Mouse (Mus musculus) heart, postnatal 14 days (tissue): ENCODE measurements around the gene F2rl2. TPM values are rescaled to one million over a fixed set of nuclear protein-coding genes. Genes with fewer than 3 reads are reported as not detected.

Experiments
- DNase-seq, 2 experiments: peaks; one replicate each; pipeline ENCODE4 v3.0.0; 2021 to 2022
- intact Hi-C: fragments of 180-260 bp; cut with DNase I; formaldehyde crosslinking; loops from one replicate; pipeline ENCODE4 v1.15.1; 2025
- long read RNA-seq, 2 experiments: library from polyadenylated mRNA; stranded (forward); transcript quantifications; one replicate each; pipeline ENCODE4 v2.0.0; 2021
- total RNA-seq, 2 experiments: library from RNA; stranded (reverse); gene quantifications; 2 replicates each; pipeline ENCODE4 v1.2.3; 2021

F2rl2 gene
- total RNA-seq, result under 1 TPM in 1 of 2 experiments, not detected in 1; 0.12 TPM
- long read RNA-seq, experiment 1, result 0 reads
- long read RNA-seq, experiment 2, result 0 reads

DNA sequence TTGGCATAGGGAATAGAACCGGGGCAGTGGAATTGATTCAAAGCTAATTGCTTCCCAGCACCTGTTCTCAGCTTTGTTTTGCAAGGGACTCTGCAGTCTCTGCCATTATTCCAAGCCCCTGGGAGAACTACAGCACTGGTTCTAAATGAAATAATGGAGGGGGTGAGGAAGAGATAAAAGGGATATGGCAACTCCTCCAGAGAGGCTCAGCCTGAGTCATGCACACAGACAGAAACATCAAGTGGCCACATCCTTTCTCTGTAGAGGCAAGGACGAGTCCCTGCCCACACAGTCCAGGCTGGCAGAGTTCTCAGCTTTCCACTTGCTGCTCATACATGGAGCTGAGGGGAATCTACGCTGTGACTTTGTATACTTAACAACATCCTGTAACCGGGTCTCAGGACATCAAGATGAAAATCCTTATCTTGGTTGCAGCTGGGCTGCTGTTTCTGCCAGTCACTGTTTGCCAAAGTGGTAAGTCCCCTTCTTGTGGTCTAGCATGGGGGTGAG lies at the start of gene F2rl2:
Gene F2rl2, plus strand, starts transcription at position 200 of the 510 bp plus-strand sequence.
- intact Hi-C loops, result no loop called here
- DNase-seq, result no peak

DNA sequence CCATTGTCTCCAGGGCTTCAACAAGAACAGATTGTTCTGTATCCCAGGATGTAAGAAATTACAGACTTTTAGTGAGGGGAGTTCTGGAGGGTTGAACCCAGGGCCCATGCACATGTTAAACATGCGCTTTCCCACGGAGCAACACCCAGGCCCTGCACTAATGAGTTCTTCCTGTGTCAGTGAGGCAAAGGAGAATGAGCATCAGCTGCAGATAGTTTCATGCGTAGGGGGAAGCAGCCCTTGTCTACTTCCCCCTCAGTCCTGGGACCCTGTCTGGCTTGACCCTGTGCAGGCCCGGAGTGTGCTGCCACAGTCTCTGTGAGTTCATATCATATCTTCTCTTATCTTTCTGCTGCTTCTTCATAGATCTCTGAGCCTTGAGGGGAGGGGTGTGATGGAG lies 49.4 kb upstream of the F2rl2 start:
- intact Hi-C loops, result no loop called here
- no peak for DNase-seq

DNA sequence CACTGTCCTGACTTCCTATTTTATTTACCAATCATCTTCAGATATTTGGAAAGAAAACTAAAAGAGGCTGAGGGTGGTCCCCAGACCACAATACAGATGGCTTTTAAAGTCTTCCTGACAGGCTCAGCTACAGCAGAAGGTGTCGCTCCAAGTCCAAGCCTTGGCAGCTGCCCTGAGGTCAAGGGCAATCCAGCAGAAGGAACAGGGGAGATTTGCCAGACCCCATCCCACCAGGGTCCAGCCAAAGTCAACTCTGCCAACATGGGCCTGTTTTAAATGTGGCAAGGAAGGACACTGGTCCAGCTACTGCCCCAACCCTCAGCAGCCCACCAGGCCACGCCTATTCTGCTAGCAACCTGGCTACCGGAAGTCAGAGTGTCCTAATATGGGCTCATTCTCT lies 46.7 kb upstream of the F2rl2 start:
- intact Hi-C loops, result no loop called here
- no peak for DNase-seq

DNA sequence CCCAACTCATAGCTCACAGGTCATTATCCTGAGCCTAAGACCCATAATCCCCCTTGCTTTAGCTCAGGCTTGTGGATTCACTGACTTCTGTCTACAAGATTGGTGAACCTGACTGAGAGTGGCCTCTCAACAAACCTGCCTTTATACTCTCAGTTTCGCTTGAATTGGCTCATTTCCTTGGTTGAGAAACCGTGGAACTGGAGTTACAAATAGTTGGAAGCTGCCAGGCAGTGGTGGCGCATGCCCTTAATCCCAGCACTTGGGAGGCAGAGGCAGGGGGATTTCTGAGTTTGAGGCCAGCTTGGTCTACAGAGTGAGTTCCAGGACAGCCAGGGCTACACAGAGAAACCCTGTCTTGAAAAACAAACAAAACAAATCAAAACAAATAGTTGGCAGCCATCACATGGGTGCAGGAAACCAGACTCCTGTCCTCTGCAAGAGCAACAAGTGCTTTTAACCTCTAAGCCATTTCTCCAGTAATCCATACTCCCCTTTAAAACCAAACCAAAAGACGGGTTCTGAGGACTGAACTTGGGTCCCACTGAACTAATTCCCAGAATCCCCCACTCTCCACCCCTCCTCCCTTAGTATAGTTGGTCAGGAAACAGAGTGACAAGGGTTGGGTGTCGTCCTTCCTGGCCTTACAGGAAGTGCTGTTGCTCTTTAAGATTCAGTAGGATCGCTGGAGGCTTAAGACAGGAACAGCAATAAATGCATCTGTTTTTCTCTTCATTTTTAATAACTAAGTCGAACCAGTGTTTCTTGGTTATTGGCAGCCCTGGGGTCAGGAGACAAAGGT lies 44.6 kb upstream of the F2rl2 start:
- no peak for DNase-seq
- intact Hi-C loops, result no loop called here

DNA sequence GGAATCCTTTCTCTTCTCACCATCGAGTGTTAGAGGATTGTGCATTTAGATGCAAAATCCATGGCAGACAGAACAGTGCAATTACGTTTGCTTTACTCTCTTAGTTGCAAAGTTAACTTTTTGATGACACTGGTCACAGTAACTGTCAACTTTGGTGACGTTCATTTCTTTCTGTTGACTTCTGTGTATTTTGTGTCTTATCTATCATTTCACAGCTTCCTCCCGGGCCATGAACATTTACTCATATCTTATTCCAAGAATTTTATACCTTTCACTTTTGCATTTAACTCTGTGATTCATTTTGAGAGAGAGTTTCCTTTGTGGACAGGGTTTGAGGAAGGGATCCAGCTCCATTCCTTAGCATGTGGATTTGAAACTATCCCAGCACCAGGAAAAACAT lies 43.0 kb upstream of the F2rl2 start:
- DNase-seq, result no peak
- intact Hi-C loops, result no loop called here

DNA sequence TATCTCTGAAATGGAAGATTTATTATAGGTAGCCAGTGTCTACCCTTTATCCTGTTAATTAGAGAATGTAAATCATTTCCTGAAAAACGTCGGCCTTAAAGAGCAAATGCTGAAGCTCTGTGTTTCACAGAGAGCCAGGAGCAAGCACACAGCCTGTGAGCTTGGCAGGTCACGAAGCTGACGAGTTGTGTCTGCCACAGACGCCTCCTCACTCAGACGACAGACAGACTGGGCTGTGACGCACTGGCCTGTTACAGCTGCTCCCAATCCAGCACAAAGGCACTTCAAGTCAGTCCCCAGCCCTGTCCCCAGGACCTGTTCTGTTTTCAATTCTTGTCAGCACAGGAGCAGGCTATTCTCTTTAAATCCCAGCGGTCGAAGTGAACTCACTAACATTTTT lies 41.4 kb upstream of the F2rl2 start:
- DNase-seq, result peak in 1 of 2 experiments; percentile 29
- intact Hi-C loops, result no loop called here

DNA sequence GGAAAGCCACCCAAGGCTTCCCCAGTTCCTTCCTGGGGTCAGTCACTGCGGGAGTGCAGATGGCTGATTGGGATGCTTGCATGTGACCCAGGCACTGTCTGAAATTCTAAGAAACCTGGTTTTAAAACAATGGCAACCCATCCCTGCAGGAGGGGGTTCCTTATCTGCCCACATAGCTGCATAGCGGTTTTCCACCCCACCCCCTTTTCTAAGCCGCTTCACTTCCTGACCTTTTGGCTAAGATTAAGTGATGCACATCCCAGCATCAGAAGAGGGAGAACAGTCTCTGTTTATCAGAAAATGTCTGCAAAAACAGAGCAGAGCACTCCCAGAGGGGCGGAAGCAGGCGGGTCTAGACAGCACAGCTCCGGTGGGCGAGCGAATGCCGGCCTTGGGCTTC lies 39.5 kb upstream of the F2rl2 start:
- no peak for DNase-seq
- intact Hi-C loops, result no loop called here

DNA sequence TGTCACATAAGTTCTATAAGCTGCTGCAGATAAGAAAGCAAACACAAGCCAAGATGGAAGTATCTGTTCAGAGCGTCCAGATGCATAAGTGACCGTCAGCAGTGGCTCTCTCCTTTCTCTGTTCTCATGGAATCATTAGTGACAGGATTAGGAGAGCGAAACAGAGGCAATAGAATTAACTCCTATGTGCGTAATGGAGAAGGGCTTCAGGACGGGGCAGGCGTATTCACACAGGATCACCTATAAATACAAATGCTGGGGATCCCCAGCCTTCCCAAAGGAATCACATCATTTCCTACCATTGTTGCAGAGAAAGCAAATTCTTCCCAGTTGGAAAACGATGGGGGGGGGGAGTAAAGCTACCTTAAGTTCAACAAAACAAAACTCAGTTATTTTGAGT lies 37.2 kb upstream of the F2rl2 start:
- no peak for DNase-seq
- intact Hi-C loops, result loop anchor here (2.0 kb wide), 1 partner anchor 41 kb away; the partner anchor contains the start of gene F2r

DNA sequence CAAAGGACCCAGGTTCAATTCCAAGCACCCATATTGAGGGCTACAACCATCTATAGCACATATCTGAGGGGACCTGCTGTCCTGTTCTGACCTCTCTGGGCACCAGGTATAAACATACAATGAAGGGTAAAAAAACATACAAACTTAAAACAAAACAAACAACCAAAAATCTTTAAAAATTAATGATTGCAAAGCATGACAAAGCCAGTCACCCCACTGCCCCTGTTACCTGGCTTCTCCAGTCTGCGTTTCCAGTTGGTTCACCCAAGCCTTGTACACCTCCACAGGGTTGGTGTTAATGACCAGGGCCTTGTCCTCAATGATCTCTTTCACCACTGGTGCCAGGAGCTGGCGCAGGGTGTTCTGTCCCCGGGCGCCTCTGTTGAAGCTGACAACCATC lies 32.8 kb upstream of the F2rl2 start:
- DNase-seq, result no peak
- intact Hi-C loops, result no loop called here

DNA sequence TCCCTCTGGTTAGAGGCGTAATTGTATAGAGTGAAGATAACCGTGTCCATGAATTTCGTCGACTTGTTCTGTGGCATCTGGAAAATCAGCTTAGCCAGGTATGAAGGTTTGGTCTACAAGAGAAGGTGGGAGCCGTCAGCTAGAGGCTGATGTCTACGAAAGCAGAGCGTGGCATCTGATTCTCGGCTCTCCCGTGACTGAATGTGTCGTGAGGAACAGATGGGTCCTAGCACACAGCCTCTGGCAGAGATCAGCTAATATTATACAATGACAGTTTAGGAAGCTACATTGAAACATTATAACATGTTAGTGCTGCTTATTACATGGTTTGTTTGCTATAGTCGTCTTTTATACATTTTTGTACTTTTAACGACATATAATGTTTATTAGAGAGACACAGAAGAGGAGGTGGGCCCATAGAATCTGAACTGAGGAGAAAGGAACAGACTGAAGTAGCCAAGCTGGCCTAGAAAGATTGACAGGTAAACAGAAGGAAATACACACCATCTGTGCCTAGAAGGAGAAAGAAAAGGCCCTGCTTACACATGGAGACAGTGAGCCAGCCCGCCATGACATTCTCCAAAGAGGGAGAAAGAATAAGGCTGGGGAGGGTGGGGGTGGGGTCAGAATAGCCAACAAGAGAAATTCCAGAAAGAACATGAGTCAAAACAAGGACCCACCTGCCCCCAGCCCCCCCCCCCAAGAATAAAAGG lies 30.9 kb upstream of the F2rl2 start:
- DNase-seq, result no peak
- intact Hi-C loops, result loop anchor here (2.0 kb wide), 2 partner anchors 49 to 55 kb away; no protein-coding TSS in a partner anchor

DNA sequence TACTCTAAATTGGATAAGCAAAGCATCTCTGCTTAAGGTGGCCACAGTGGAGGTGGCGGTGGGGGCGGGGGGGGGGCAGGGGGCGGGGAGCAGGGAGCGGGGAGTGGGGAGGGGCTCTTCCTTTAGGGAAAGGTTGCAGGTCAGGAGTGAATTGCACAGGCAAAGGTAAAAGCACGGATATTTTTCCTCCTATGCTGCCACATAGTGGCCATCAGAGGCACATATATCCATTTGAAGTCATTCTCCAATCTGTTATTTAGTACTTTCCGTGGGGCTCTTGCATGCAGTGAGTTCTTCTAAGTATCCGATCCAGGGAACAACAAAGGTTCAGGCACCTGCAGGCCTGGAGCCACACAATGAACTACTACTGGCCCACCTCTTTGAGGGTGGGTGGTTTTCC lies 29.4 kb upstream of the F2rl2 start:
- DNase-seq, result peak; percentile 13 to 42
- intact Hi-C loops, result loop anchor here (1.0 to 2.0 kb wide), 3 partner anchors 50 to 104 kb away; no protein-coding TSS in a partner anchor

DNA sequence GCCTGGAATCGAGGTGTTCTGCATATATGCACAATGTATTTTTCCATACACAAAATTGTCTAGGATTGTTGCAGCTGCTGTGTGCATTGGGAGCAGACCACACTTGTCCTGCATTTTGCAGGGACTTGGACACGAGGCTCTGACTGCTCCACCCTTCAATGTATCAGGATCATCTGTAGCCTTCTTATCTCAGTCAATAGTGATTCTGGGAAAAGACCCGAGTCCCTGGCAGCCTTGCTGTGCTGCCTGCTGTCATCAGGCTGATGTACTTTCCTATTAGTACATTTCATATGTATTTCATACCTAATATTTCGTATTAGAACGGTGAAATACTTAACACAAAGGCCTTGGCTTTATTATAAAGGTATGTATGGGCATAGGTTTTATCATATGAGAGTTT lies 26.1 kb upstream of the F2rl2 start:
- intact Hi-C loops, result no loop called here
- no peak for DNase-seq

DNA sequence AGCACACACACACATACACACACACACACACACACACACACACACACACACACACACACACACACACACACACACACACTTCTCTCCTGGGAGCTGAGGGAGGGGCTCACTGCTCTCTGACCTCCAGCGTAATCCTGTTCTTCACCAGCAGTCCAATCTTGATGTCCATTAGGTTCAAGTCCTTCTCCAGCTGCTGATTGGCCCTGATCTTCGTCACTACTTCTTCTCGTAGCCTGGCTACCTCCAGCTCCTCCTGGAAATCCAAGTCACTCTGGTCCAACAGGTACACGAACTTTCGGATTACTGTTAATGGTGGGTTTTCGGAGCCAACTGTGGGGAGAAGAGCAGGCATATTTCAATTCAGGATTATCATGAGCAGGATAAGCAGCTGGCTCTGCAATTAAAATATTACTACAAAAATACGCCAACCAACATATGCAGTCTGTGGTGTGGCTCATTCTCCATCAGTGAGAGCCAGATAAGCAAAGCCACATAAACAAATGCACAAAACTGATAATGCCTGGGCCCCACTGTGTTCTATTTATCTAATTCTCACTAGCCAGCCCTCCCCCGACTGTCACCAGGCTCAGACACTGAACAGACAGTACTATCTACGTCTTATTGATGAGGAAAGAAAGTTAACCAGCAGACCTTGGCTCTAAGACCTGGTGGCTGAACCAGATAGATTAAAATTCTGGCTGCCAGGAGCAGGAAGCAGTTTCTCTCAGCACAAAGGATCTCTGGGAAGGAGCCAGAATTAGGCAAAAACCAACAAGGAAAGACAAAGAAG lies 25.4 kb upstream of the F2rl2 start:
- no peak for DNase-seq
- intact Hi-C loops, result no loop called here

DNA sequence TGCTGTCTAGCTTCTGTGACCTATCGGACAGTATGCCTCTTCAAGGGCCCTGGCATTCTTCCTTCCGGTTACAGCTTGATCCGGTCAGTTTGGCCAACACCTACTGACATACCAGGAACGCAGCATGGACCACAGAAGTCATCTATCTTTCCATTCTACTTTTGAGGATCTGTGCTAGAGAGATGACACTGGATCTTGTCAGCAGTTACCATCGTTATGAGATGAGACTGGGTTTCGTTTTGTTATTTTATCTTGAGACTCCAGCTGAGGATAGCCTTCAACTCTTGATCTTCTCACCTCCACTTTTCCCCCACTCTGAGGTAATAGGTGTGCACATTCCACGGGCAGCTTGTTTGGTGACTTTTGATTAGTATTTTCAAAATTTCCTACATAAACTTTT lies 24.3 kb upstream of the F2rl2 start:
- DNase-seq, result no peak
- intact Hi-C loops, result no loop called here

DNA sequence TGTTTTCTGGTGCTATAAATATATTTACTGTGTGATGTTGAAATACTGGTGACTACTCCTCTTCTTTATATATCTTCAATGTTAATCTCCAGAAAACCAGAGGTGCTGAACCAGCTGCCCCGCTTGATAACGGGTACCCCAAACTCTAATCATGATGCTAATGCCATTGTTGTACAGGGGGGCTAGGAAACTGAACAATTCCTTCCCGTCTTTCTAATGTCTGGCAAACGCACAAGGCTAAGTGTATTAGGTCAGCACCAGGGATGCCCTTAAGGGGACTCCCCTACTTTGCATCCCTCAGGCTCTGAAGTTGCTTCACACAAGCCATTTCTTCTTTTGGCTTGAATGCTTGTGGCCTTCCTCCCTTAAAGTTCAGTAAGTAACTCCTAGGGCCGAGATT lies 17.6 kb upstream of the F2rl2 start:
- intact Hi-C loops, result no loop called here
- no peak for DNase-seq

DNA sequence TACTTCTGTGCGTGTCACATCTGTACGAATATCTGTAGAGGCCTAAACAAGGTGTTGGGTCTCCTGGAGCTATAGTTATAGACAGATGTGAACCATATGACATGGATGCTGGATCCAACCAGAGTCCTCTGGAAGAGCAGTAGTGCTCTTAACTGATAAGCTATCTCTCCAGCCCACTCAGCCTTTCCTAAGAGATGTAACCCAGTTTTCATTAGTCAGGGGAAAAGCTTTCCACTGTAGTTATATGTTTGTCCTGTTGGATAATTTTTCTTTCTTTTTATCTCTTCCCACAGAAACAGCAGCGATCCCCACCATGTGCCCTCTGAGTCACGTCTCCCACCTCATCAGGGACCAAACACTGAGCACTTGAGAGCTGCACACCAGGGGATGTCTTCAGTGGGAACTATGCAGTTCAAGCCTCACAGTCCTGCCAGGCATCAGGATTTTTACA lies 17.1 kb upstream of the F2rl2 start:
- intact Hi-C loops, result no loop called here
- no peak for DNase-seq

DNA sequence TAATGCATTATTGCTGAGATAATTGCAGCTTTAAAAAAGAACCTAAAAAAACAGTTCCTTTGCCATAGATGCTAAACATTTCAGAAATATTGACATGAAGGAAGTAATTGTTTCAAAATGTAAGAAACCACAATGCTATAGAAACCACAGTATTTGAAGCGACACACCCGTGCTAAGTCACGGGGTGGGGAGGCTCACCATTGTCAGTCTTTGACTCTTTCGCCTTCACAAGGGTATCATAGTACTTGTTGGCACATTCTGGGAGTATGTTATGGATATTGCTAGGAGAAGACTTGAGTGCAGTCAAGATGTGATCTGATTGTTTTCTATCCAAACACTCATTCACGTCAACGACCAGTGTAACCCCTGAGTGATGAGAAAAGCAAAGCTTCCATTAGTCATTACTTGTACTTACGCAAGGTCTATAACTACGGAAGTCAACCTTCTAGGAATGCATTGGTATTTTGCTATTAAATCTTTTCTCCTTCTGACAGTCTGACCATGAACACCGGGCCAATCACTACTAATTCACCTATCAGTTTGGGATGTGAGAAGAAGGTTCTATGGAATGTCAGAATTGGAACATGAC lies 11.9 kb upstream of the F2rl2 start:
- intact Hi-C loops, result no loop called here
- DNase-seq, result no peak

DNA sequence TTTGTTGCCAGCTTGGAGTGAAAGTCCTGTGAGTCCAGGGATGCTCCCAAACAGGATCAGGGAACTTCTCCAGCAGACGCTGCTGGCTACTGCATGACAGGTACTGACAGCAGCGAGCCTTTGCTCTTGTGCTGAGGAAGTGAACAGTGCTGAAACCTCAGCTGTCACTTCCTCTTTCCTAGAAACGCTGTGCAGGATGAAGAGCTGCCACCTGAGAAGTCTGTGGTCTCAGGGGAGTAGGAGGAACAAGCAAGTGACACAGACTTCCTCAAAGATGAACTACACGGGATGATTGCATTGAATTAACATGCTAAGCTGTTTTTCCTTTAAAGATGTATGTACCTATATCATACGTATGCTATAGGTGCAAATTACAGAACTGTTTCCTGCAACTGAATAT lies 10.9 kb upstream of the F2rl2 start:
- intact Hi-C loops, result no loop called here
- no peak for DNase-seq

DNA sequence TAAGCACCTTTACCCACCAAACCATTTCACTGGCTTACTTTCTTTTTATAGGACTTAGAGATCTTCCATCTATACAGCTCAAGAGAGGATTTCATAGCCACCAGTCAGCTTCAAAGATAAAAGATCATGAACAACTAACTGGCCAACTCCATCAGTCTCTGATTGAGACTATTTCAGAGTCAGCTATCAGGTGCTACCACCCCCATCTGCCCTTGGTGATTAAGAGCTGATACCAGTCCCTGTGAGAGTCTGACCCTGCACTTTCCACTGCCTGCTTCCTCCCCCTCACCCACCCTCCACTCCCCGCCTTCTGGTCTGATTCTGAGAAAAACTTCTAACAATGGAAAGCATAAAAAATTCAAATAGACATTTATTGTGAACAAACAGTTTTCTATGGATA lies 8.1 kb upstream of the F2rl2 start:
- DNase-seq, result no peak
- intact Hi-C loops, result no loop called here

DNA sequence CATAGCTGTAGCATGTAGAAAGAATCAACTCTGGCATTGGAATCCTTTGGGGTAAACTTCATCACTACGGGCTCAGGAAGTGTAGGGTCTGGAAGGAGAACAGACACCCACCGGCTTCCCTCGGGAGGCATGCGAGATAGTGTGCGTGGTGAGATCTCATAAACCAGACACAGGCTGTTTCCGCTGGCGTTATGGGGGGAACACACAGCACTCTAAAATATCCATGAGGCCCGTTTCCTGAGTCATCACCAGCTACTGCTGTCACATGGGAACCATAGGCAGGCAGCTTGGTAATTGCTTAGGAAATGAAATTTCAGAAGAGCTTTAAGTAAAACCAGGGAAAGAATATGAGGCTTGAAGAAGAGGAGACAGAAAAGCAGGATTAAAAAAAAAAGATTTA lies 4.5 kb upstream of the F2rl2 start:
- intact Hi-C loops, result no loop called here
- no peak for DNase-seq
